Mouse (Mus musculus) ES-Bruce4 (cell line): Measurements from ENCODE around the gene Cttnbp2nl. TPM values are rescaled to one million over a fixed set of nuclear protein-coding genes. Genes with fewer than 3 reads are reported as not detected.

Experiments used
- H3K27ac ChIP-seq: 2 replicates; pipeline ENCODE4 v1.5.1; 2012; ENCODE audit warnings: low read length, inconsistent platforms; ENCODE audit not compliant: insufficient read depth
- H3K27me3 ChIP-seq: 2 replicates; pipeline ENCODE4 v1.6.1; 2012; ENCODE audit warnings: mild to moderate bottlenecking, low read length, inconsistent platforms; ENCODE audit not compliant: control insufficient read depth, poor library complexity, insufficient read depth, severe bottlenecking
- H3K36me3 ChIP-seq: 2 replicates; pipeline ENCODE4 v1.6.1; 2012; ENCODE audit warnings: inconsistent platforms, mild to moderate bottlenecking, low read length, moderate library complexity; ENCODE audit not compliant: control insufficient read depth, poor library complexity, insufficient read depth, severe bottlenecking
- H3K4me1 ChIP-seq: one replicate; pipeline ENCODE4 v1.8.1; 2011; ENCODE audit warnings: low read length; ENCODE audit not compliant: control insufficient read depth, insufficient read depth
- H3K4me3 ChIP-seq: 2 replicates; pipeline ENCODE4 v1.5.1; 2011; ENCODE audit warnings: low read depth, mild to moderate bottlenecking, low read length
- H3K9ac ChIP-seq: 2 replicates; pipeline ENCODE4 v1.6.1; 2012; ENCODE audit warnings: low read depth, mild to moderate bottlenecking, inconsistent platforms; ENCODE audit not compliant: poor library complexity, severe bottlenecking
- H3K9me3 ChIP-seq: replicated peaks from 2 replicates; pipeline ENCODE4 v1.6.1; 2012; ENCODE audit warnings: mild to moderate bottlenecking, low read length, inconsistent platforms; ENCODE audit not compliant: control insufficient read depth, poor library complexity, insufficient read depth, severe bottlenecking
- CTCF ChIP-seq: IDR thresholded peaks from one replicate; pipeline ENCODE4 v1.8.1; 2011; ENCODE audit warnings: low read depth, low read length
- EP300 ChIP-seq: IDR thresholded peaks from 2 replicates; pipeline ENCODE4 v1.6.1; 2011; ENCODE audit warnings: low read depth, low read length; ENCODE audit not compliant: insufficient read depth
- POLR2A ChIP-seq: IDR thresholded peaks from one replicate; pipeline ENCODE4 v1.8.1; 2011; ENCODE audit warnings: low read length; ENCODE audit not compliant: insufficient read depth
- polyA plus RNA-seq: library from polyadenylated mRNA; stranded (reverse); fragments of >200 nt; gene quantifications from 2 replicates; pipeline ENCODE4 v1.2.4, GENCODE M21; 2011; ENCODE audit warnings: low read depth; ENCODE audit not compliant: missing spikeins, insufficient read depth, insufficient read length

Cttnbp2nl gene
- polyA plus RNA-seq, 1 experiment: 46.2 TPM

DNA sequence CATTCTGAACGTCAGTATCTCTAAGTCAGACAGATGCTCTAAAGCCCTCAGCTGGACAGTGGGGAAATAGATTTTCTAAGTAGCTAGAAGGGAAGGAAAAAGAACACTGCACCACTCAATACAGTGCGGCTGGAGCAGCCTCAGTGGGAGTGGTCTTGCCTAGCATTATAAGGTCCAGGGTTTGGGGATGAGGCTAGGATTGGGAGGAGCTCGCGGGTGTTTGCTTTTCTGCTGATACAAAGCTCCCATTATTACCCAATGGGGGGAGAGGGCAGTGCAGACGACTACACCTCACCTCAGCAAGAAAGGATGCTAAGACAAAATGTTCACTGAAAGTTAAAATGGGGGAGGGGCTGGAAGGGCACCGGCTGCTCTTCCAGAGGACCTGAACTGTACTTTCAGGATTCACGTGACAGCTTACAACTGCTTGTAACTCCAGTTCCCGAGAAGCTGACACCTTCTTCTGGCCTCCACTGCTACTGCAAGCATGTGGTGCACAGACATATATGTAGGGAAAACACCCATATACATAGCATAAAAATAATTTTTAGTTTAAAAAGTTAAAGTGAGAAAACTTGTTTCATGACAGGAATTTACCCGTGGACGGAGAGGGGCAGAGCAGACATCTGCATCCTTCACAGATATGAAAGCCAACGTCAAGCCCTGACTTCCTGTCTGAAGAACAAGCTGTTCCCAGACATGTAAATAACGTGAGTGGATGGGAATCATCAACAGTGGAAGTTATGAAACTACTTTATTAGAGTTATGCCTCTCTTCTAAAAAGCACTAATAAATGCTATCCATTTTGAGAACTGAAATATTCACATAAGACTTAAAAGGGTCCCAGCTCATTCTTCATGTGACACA, 32.9 kb downstream of the Cttnbp2nl start:
- H3K27me3 ChIP-seq: no peaks in the 10 kb centered on the region
- H3K27ac ChIP-seq: no peak overlapping the region
- no peak for TF ChIP-seq CTCF
- TF ChIP-seq POLR2A: no peak
- TF ChIP-seq EP300: no peak
- no peak overlapping the region for H3K4me3 ChIP-seq
- no peaks in the 10 kb centered on the region for H3K4me1 ChIP-seq
- no peaks in the 10 kb centered on the region for H3K9me3 ChIP-seq
- no peak overlapping the region for H3K9ac ChIP-seq
- H3K36me3 ChIP-seq: no peaks in the 10 kb centered on the region

DNA sequence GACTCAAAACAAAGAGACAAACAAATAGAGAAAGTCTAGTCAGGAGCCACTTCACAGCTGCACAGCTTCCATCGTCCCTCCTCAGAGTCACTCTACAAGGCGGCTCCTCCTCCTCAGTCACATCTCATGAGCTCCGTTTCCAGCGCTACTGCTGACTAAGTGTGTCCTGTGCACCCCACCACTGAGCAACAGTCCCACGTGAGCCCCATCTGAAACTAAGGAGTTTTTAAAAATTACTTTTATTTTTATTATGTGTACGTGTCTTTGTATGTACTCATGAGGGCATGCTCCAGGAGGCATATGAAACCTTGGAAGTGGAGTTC, 34.2 kb downstream of the Cttnbp2nl start:
- Histone ChIP-seq H3K9me3 (no peaks in the 10 kb centered on the region), H3K4me1 (no peaks in the 10 kb centered on the region), H3K9ac (no peak overlapping the region), H3K4me3 (no peak overlapping the region), H3K36me3 (no peaks in the 10 kb centered on the region), H3K27ac (no peak overlapping the region), H3K27me3 (no peaks in the 10 kb centered on the region)
- TF ChIP-seq EP300 (no peak), CTCF (no peak), POLR2A (no peak)

DNA sequence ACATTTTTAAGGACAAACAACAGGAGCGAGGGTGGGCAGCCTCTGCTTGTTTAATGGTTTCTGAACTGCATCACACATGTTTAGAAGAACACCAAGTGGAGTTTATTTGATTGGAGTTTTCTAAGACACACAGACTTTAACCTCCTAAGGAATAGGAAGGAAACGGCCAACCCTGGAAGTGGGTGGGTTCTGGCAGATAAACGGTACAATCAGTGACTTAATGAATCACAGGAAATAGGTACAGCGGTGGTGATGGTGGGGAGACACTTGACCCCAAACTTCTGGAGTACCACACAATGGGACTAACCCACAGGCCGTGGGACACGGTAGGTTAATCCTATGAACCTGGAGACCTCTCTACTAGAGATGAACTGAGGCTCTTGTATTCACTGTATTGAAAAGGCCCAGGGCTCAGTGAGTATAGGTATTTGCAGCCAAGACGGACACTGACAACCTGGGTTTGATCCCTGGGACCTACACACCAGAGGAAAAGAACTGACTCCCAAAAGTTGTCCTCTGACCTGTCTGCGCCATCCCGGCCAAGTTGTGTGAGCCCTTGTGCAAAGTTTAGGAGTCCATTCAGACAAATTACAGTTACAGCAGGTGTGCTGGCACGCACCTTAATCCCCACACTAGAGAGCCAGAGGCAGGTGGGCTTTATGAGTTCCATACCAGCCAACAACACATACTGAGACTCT, 34.7 kb downstream of the Cttnbp2nl start:
- H3K27ac ChIP-seq: no peak overlapping the region

GRCm38 (mm10) chr3:105017314-105017713, 35.6 kb downstream of the Cttnbp2nl start:
- Histone ChIP-seq H3K4me3 (no peak overlapping the region), H3K36me3 (no peaks in the 10 kb centered on the region), H3K9ac (no peak overlapping the region), H3K27me3 (no peaks in the 10 kb centered on the region), H3K4me1 (no peaks in the 10 kb centered on the region), H3K9me3 (no peaks in the 10 kb centered on the region), H3K27ac (no peak overlapping the region)
- TF ChIP-seq POLR2A (no peak), CTCF (no peak), EP300 (no peak)

More for the DNA sequence above, 34.7 kb downstream of the Cttnbp2nl start:
- no peak overlapping the region for H3K9ac ChIP-seq
- no peaks in the 10 kb centered on the region for H3K27me3 ChIP-seq
- no peak overlapping the region for H3K4me3 ChIP-seq
- H3K4me1 ChIP-seq: no peaks in the 10 kb centered on the region
- no peak for TF ChIP-seq EP300
- no peak for TF ChIP-seq CTCF
- TF ChIP-seq POLR2A: no peak
- no peaks in the 10 kb centered on the region for H3K9me3 ChIP-seq
- H3K36me3 ChIP-seq: no peaks in the 10 kb centered on the region

- H3K36me3 ChIP-seq: no peaks in the 10 kb centered on the region
- H3K9ac ChIP-seq: no peak overlapping the region
These were observed 36.7 kb downstream of the Cttnbp2nl start for GRCm38 (mm10) chr3:105016204-105016603.

DNA sequence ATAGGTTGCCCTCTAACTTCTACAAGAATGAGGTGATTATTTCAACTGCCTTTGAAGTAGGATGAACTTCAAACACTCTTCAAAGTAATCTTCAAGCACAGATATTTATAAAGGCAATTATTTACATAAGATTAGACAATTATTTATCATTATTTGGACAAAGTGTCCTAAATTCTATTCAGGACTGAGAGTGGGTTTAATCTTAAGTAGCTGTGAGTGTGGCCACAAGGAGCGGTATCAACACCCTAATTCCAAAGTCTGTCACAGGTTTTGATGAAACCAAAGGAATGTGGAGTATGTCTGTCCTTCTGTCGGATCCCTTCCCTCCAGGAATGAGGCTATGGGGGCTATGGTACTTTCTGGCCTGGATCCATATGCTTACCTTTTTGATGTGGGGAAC, 38.0 kb downstream of the Cttnbp2nl start:
- Histone ChIP-seq H3K4me3 (no peak overlapping the region), H3K4me1 (no peaks in the 10 kb centered on the region), H3K36me3 (no peaks in the 10 kb centered on the region; the same call in 1 of the 2 replicates), H3K27ac (no peak overlapping the region), H3K27me3 (no peaks in the 10 kb centered on the region), H3K9ac (no peak overlapping the region), H3K9me3 (no peaks in the 10 kb centered on the region)
- TF ChIP-seq EP300 (no peak), POLR2A (no peak), CTCF (no peak)

More at GRCm38 (mm10) chr3:105016204-105016603, 36.7 kb downstream of the Cttnbp2nl start:
- no peak overlapping the region for H3K27ac ChIP-seq
- no peak overlapping the region for H3K4me3 ChIP-seq
- no peak for TF ChIP-seq POLR2A
- TF ChIP-seq EP300: no peak
- TF ChIP-seq CTCF: no peak
- H3K27me3 ChIP-seq: no peaks in the 10 kb centered on the region
- H3K9me3 ChIP-seq: no peaks in the 10 kb centered on the region
- no peaks in the 10 kb centered on the region for H3K4me1 ChIP-seq
